Mouse (Mus musculus): ENCODE data around the gene Spry2.

Gene Spry2

GRCm38 (mm10) chr14:105896791-105897568 lies at the start of gene Spry2:
TSS of gene Spry2 (minus strand) at chr14:105896819.
- DNase-seq (ENCODE audit: low spot score) = peak; percentile 95

- no peak for DNase-seq (ENCODE audit: low spot score)
These were observed 44.7 kb upstream of the Spry2 start for GRCm38 (mm10) chr14:105941353-105941752.

DNA sequence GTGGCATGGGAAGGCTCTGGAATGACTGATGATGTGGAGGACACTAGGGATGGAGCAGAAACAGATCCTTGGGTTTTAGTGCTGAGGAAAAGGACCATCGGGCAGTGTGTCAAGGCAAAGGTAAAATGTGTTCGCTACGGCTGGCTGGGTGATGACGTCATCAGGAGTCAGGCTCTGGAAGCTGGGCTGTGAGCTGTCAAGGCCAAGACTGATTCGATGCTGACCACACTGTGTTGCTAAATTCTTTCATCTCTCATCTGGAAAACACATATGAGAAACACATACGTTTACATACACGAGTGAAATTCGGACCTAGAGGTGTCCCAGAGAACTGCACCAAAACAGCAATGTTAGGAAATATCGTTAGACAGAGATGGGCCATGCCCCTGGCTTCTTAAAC lies 30.1 kb upstream of the Spry2 start:
- no peak for DNase-seq (ENCODE audit: low spot score)

DNA sequence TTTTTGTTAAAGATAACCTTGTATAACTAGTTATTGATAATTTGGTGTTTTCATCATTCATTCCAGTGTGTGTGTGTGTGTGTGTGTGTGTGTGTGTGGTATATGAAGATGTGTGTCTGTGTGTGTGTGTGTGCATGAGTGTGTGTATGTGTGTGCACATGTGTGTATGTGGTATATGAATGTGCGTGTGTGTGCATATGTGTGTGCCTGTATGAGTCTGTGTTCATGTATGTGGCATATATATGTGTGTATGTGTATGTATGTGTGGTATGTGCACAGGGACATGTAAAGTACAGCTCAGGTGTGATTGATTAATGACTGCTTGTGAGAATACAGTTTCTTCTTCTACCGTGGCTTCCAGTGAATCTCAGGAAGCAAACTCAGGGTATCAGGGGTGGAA lies 28.7 kb upstream of the Spry2 start:
- DNase-seq (ENCODE audit: low spot score) = no peak

DNA sequence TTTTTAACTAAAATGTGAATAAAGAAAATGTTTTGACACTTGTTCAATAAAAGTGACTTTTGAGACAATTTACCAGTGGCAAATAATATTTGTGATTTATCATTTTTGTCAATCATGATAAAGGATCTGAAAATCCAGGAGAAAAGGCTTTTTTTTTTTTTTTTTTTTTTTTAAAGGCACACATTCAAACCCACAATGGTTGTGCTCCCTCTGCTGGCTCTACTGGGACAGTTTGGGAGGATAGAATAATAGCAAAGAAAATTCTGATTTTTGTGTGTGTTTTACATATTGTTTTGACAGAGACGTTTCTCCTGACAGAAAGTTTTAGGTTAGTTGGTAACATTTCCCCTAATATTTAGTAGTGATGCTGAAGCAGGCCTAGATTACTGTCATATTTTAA lies 28.1 kb upstream of the Spry2 start:
- DNase-seq (ENCODE audit: low spot score) = peak; percentile 24

- DNase-seq (ENCODE audit: low spot score) = peak; percentile 14
These were observed 26.3 kb upstream of the Spry2 start for GRCm38 (mm10) chr14:105922874-105923273.

- DNase-seq (ENCODE audit: low spot score) = no peak
These were observed 25.8 kb upstream of the Spry2 start for GRCm38 (mm10) chr14:105922427-105922826.

DNA sequence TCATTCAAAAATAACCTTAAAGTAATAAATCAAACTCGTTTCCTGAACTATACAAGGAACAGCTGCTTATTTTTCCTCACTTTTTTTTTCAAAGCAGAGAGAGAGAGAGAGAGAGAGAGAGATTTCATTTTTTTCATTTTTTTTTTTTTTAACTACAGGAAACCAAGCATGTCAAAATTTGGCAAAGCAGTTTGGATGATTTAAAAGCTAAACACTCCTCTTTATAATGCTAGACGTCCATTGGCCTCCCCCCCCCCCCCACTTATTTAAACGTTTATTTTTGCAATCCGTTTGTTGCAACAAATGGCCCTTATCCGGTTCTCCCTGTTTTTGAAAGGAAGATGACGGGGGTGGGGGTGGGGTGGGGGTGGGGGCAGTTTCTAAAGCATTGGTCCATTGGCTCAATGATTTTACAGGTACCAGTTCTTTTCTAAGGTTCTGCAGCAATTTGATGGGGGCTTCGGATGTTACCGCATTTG lies 24.6 kb upstream of the Spry2 start:
- no peak for DNase-seq (ENCODE audit: low spot score)

DNA sequence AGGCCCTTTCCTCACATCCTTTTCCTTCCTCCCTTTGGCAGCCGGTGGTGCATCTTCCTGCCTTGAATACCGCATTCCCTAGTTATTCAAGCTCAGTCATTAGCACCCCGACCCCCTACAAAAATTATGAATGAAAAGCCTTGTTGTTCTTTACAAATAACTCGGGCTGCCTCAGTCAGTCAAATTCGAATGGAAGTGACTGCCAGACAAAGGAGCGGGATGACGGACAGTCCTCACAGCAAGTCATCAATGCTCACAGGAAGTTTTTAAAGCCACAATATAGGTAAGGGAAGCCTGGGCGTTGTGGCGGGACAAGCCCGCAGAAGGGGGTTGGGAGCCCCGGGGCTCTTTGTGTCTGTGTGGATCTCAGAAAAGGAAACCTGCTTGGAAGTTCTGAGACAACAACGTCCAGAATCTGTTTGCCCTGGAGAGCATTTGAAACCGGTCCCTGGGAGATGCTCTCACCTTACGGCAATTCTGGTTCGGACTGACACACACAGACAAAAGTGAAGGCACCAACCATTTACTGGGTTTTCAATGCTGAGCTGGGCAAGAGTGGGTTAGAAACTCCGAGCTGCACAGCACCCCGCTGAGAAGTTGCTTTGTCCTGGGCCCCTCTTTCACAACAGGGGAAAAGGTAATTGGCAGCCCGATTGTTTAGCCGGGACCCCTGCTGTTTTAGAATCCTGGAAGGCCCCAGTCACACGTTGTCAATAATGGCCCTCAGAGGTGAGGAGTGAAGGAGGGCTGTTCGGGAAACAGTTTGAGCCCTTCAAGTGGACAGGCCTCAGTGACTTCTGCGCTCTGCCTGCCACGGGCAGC lies 24.0 kb upstream of the Spry2 start:
- DNase-seq (ENCODE audit: low spot score) = no peak

DNA sequence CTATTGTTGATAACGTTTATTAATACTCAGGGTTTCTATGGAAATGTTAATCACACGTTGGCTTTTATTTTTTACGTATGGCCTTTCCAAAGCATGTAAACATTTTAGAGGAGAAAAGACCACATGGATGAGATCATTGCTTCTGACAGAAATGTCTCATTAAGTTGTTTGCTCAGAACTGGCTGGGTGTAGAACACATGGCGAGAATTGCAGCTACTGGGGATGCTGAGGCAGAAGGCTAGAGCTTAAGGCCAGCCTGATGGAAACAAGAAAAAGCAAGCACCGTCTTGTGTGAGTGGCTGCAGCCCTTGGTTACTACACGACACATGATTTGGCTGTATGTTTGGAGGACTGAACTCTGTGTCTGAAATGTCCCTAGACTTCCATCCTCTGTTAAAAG lies 10.6 kb upstream of the Spry2 start:
- DNase-seq (ENCODE audit: low spot score) = no peak

- DNase-seq (ENCODE audit: low spot score) = no peak
These were observed 9.3 kb upstream of the Spry2 start for GRCm38 (mm10) chr14:105905935-105906334.

GRCm38 (mm10) chr14:105905509-105905908 lies 8.9 kb upstream of the Spry2 start:
- no peak for DNase-seq (ENCODE audit: low spot score)

GRCm38 (mm10) chr14:105902807-105903206 lies 6.2 kb upstream of the Spry2 start:
- peak; percentile 15 for DNase-seq (ENCODE audit: low spot score)

DNA sequence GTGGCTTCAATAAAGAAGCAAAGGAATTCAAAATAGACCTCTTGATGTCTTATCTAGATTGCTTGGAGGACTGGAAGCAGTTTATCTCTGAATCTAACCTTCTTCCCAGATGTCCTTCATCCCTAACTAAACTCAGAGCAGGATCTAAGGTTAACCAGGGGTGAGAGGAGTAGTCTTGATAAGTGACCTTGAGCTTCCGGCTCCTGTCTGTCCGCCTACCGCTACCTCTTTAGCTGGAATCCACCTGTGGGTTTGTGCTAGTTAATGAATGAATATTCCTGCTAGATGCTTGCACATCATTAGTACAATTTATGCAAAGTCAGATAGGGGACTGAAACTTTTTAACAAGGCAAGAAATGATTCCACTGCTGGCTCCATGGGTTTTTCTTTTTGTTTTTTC lies 4.2 kb upstream of the Spry2 start:
- no peak for DNase-seq (ENCODE audit: low spot score)

DNA sequence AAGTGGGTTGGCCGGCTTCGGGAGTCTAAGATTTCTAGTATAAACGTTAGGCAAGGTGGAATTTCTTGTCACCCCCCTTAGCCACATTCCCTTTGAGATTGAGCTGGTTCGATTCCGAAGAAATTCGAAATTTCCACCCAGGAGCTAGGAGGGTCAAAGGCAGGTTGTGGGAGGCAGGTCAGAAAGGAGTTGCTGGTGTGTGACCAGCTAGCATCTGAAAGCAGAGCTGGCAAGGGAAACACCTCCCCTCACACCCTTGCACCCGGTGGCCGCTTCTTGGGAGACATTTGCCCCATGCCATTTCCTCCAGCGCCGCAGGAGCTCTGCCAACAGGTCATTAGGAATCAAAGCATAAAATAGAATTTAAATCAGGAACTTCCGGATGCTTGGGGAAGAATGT lies 2.5 kb upstream of the Spry2 start:
- DNase-seq (ENCODE audit: low spot score) = no peak

DNA sequence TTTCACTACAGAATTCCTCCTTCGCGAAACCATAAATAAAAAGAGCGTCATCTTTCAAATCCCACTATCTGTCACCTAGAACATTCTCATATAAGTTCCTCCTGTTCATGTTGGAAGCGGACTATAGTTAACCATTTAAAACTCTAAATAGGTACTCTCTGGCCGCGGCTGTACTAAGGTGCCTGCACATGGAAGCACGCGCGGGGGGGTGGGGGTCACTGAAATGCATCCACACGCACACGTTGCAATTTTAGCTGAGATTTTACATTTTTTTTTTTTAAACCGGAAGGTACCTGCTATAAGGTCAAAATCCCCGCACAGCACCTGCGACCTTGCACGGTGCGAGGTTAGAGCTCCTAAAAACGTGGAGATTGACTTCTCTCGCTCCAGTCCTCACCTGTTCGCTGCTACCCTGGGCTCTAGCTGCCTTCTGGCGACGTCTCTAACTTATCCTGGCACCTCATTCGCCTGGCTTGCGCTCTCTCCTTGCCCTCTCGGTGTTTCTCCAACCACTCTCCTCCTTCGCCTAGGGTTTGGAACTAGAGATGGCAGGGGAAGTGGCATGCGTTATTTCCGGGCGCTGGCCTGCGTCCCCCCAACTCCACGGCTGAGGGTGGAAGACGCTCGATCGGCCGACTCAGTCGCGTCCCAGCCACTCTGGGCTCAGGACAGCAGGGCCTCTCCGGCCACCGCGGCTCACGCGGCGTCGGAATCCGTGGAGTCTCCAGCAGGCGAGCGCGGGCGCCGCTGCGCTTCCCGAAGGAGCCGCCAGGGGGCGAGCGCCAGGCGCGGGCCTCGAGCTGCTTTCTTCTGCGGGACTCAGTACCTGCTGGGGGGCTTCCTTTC lies 1.9 kb upstream of the Spry2 start:
- DNase-seq (ENCODE audit: low spot score) = peak; percentile 85

GRCm38 (mm10) chr14:105897569-105898101 lies 1.0 kb upstream of the Spry2 start:
- peak; percentile 71 for DNase-seq (ENCODE audit: low spot score)

DNA sequence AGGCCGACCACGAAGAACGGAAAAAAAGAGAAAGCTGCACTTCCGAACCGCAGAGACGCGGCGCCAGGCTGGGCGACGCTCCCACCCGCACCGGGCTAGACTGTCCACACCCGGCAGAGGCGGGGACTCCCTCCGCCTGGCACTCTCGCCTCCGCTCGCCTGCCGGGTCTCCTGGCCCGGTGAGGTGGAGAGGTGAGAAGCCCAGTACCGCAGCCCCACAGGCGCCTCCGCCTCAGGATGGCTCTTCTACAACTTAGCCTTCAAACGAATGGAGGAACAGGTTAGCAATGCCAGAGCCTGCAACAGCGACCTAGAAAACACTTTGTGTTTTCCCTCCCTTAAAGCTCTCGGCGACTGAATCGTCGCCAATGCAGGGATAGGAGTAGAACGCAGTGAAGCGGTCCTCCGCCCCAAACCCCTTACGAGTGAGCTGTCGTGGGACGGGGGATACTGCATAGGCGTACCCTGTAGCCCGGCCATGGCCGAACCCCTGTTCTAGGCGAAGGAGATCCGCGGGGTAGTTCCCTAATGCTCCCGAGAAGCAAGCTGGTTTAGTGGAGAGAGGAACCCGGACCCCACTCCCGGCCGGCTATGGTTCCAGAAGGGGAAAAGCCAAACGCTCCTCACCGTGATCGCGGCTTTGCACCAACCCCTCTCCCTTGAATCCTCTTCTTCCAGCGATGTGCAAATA lies 513 bp downstream of the Spry2 start:
- peak; percentile 44 for DNase-seq (ENCODE audit: low spot score)

DNA sequence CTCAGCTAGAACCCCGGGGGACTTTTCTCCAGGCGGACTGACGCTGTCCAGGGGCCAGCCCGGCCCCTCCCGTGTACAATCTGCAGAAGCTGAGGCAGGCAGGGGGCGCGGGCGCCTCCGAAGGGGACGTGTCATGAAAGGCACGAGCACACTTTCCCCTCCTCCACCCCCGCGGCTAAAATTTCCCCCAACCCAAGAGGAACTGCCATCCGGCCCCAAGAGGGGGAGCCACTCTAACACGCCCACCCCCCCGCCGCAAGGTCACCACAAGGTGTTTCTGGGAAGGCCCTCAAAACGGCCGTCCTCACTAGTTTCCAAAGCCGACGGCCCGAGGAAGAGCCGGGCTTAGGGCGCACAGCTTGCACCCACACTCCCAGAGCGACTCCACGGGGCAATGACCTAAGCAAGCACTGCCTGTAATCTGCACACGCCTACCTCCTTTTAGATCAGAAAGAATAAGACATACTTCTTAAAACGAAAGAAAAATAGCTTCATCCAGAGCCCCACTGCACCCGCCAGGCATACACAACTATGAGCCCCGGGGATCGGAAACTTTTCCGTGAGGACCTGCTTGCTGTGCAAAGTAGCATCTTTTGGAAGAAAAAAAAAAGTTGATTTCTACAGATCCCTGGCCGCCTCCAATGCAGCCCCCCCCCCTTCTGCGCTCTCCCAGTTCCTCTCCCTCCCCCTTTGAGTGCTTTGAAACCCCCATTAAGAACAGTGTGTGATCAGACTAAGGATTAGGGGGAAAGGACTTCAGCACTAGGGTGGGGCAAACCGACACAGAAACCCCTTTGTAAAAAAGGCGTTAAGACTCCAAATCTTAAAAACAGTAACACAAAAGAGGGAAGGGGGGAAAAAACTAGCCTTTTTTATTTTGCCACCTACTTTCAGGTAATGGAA lies 1.4 kb downstream of the Spry2 start:
- peak; percentile 60 for DNase-seq (ENCODE audit: low spot score)

- peak; percentile 42 for DNase-seq (ENCODE audit: low spot score)
These were observed 3.0 kb downstream of the Spry2 start for GRCm38 (mm10) chr14:105893623-105893995.

Data from MN1 (cell line).